Mouse (Mus musculus) E14TG2a.4 (cell line): ENCODE data around the gene Sgk2.

Experiments used
- CTCF ChIP-seq: conservative IDR thresholded peaks from 2 replicates; pipeline ENCODE4 v1.5.1; 2014; ENCODE audit warnings: low read length
- NANOG ChIP-seq: IDR thresholded peaks from 2 replicates; pipeline ENCODE4 v1.6.1; 2014; ENCODE audit warnings: borderline replicate concordance, low read length, mixed read lengths
- POU5F1 ChIP-seq: IDR thresholded peaks from 2 replicates; pipeline ENCODE4 v1.6.1; 2014; ENCODE audit warnings: low read length, borderline replicate concordance

GRCm38 (mm10) chr2:162968357-162968756 is 18.8 kb upstream of the Sgk2 start:
- peak; percentile 62 for TF ChIP-seq CTCF
- no peak for TF ChIP-seq NANOG
- no peak for TF ChIP-seq POU5F1
